Mouse (Mus musculus) limb, embryonic 10.5 days (tissue): ENCODE data around the gene Commd7. TPM values are rescaled to one million over a fixed set of nuclear protein-coding genes. Genes with fewer than 3 reads are reported as not detected.

Experiments
- DNase-seq: peaks from one replicate; pipeline ENCODE4 v3.0.0-alpha.2; 2017; ENCODE audit warnings: low spot score
- H3K27ac ChIP-seq: fragments of 300-500 bp; sonication (generic); 2 replicates; pipeline ENCODE4 v1.5.1; 2016; ENCODE audit warnings: mild to moderate bottlenecking
- H3K27me3 ChIP-seq: fragments of 300-500 bp; sonication (generic); 2 replicates; pipeline ENCODE4 v1.6.1; 2016; ENCODE audit warnings: low read depth, mild to moderate bottlenecking; ENCODE audit not compliant: poor library complexity, severe bottlenecking
- H3K36me3 ChIP-seq: fragments of 300-500 bp; sonication (generic); 2 replicates; pipeline ENCODE4 v1.6.1; 2016; ENCODE audit warnings: mild to moderate bottlenecking, moderate library complexity
- H3K4me1 ChIP-seq: fragments of 300-500 bp; sonication (generic); 2 replicates; pipeline ENCODE4 v1.6.1; 2016
- H3K4me3 ChIP-seq: fragments of 300-500 bp; sonication (generic); 2 replicates; pipeline ENCODE4 v1.5.1; 2016; ENCODE audit warnings: mild to moderate bottlenecking, moderate library complexity
- H3K9me3 ChIP-seq: fragments of 300-500 bp; sonication (generic); replicated peaks from 2 replicates; pipeline ENCODE4 v1.6.1; 2016; ENCODE audit warnings: mild to moderate bottlenecking
- WGBS: fragments of 180-500 bp; shearing (Covaris S2); methylation state at CpG from one replicate; pipeline ENCODE4 v1.1.7; 2016; 5-methylcytosine and 5-hydroxymethylcytosine counted together
- polyA plus RNA-seq: library from polyadenylated mRNA; unstranded; fragments of >200 nt; fragmentation: Nextera tagmentation; extraction: Ambion mirVana; gene quantifications from 2 replicates; pipeline ENCODE4 v1.2.1, GENCODE M21; 2016

The Commd7 gene
- polyA plus RNA-seq, 1 experiment from 2014 or later: 74.4 TPM

GRCm38 (mm10) chr2:153612594-153613281, 19.8 kb downstream of the Commd7 start:
- Histone ChIP-seq H3K27ac (no peak overlapping the region), H3K27me3 (no peaks in the 10 kb centered on the region), H3K4me3 (no peak overlapping the region), H3K4me1 (peaks cover 21% of the 10 kb centered on the region), H3K9me3 (no peaks in the 10 kb centered on the region), H3K36me3 (peaks cover 4% of the 10 kb centered on the region)
- 43% methylated on average over 3 of the region's 3 CpGs for WGBS
- DNase-seq: no peak

DNA sequence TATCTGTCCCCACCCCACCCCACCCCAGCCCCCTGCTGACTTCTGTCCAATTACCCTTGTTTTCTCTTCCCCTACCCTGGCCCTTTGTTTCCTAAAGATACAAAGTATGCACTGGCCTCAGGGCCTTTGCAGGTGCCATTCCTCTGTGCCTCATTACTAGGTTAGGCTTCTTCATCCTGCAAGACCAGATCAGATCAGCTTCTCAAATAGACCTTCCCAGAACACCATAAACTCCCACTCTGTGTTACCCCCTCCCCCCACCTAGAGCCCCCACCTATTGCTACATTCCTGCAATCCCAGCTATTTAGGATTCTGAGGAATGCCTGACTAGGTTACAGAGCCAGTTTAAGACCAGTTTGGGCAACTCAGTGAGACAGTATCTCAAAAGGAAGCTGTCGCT, 20.8 kb downstream of the Commd7 start:
- Histone ChIP-seq H3K27ac (no peak overlapping the region), H3K4me1 (peaks cover 21% of the 10 kb centered on the region)

GRCm38 (mm10) chr2:153611241-153611630, 21.3 kb downstream of the Commd7 start:
- Histone ChIP-seq H3K27ac (peak overlapping the region; percentile 87), H3K27me3 (no peaks in the 10 kb centered on the region), H3K36me3 (no peaks in the 10 kb centered on the region), H3K4me3 (no peak overlapping the region), H3K9me3 (no peaks in the 10 kb centered on the region), H3K4me1 (peaks cover 21% of the 10 kb centered on the region)
- DNase-seq: no peak
- WGBS: 68% methylated on average over 7 of the region's 7 CpGs

More for the DNA sequence above, 20.8 kb downstream of the Commd7 start:
- no peak overlapping the region for H3K4me3 ChIP-seq
- no peaks in the 10 kb centered on the region for H3K36me3 ChIP-seq
- H3K27me3 ChIP-seq: no peaks in the 10 kb centered on the region
- DNase-seq: no peak
- H3K9me3 ChIP-seq: no peaks in the 10 kb centered on the region
- WGBS: 89% methylated on average over 1 of the region's 1 CpGs

DNA sequence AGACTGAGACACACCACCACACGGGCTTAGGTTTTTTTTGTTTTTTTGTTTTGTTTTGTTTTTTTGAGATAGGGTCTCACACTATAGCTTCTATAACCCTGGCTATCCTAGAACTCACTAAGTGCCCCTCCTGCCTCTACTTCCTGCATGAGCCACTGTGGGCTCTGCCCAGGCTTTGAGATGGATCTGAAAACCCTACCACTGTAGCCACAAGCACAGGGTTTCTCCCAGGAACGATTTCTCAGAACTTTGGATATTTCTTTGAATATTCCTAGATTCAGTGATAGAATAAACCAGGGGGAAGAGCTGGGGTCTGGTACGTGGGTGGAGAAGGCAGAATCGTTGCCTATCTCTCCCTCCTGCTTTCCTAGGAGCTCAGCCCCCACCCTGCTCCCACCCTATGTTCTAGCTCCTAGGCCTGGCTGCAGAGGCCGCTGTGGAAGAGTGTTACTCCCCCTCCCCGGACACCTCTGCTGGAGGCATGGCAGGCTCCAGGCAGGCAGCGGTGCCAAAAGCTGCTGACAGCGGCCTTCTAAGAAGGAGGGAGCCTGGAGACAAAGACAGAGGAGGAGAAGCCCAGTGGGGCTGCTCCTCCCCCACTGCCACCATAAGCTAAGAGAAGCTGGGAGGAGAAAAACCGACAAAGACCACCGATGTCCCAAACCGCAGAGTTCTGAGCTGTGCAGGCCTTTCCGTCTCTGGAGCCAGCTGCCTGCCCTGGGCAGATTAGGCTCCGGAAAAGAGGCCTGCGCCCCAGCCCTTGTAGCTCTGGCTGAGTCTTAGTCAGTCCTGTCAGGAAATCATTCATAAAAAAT, 21.9 kb downstream of the Commd7 start:
- Histone ChIP-seq H3K27me3 (no peaks in the 10 kb centered on the region), H3K4me1 (peaks cover 21% of the 10 kb centered on the region), H3K4me3 (0 out of 2 replicates have a peak overlapping the region, but pooled peaks have one; percentile 8), H3K36me3 (no peaks in the 10 kb centered on the region), H3K27ac (peak overlapping the region; percentile 87), H3K9me3 (no peaks in the 10 kb centered on the region)
- DNase-seq: peak; percentile 62
- 27% methylated on average over 14 of the region's 14 CpGs for WGBS

- Histone ChIP-seq H3K27me3 (no peaks in the 10 kb centered on the region), H3K27ac (peak overlapping the region; percentile 87), H3K9me3 (no peaks in the 10 kb centered on the region), H3K4me1 (peaks cover 21% of the 10 kb centered on the region), H3K4me3 (0 out of 2 replicates have a peak overlapping the region, but pooled peaks have one; percentile 15), H3K36me3 (no peaks in the 10 kb centered on the region)
- WGBS: 9% methylated on average over 9 of the region's 9 CpGs
- DNase-seq: peak; percentile 90
Measured at GRCm38 (mm10) chr2:153609548-153609947, 23.0 kb downstream of the Commd7 start.

- Histone ChIP-seq H3K4me1 (peaks cover 21% of the 10 kb centered on the region), H3K36me3 (no peaks in the 10 kb centered on the region), H3K27ac (peak overlapping the region; percentile 87; the same call in 1 of the 2 replicates), H3K27me3 (no peaks in the 10 kb centered on the region), H3K4me3 (no peak overlapping the region), H3K9me3 (no peaks in the 10 kb centered on the region)
- WGBS: 83% methylated on average over 8 of the region's 8 CpGs
- DNase-seq: no peak
Measured at GRCm38 (mm10) chr2:153609058-153609457, 23.5 kb downstream of the Commd7 start.

GRCm38 (mm10) chr2:153607870-153608515, 24.6 kb downstream of the Commd7 start:
- no peaks in the 10 kb centered on the region for H3K9me3 ChIP-seq
- peaks cover 21% of the 10 kb centered on the region for H3K4me1 ChIP-seq
- 87% methylated on average over 13 of the region's 13 CpGs for WGBS
- H3K27ac ChIP-seq: no peak overlapping the region
- no peaks in the 10 kb centered on the region for H3K27me3 ChIP-seq
- no peaks in the 10 kb centered on the region for H3K36me3 ChIP-seq
- no peak for DNase-seq
- no peak overlapping the region for H3K4me3 ChIP-seq

GRCm38 (mm10) chr2:153606421-153606820, 26.2 kb downstream of the Commd7 start:
- Histone ChIP-seq H3K27me3 (no peaks in the 10 kb centered on the region), H3K4me3 (no peak overlapping the region), H3K4me1 (peaks cover 21% of the 10 kb centered on the region), H3K9me3 (no peaks in the 10 kb centered on the region), H3K36me3 (no peaks in the 10 kb centered on the region), H3K27ac (no peak overlapping the region)
- 75% methylated on average over 3 of the region's 3 CpGs for WGBS
- no peak for DNase-seq

DNA sequence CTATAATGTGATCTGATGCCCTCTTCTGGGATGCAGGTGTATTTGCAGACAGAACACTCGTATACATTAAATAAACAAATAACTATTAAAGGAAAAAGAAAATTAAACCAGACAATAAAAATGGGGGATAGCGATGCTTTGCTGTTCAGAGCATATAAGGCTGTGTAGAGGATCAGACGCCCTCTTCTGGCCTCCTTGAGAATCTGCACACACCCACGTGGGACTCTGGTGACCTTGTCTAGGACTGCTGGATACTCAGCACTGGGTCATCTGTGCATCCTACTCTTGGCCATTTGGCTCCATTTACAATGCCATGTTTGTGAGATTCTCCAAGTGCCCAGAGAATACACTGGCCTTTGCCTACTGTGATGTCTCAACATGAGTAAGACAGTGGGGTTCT, 28.9 kb downstream of the Commd7 start:
- Histone ChIP-seq H3K27ac (no peak overlapping the region), H3K4me3 (no peak overlapping the region), H3K9me3 (no peaks in the 10 kb centered on the region), H3K27me3 (no peaks in the 10 kb centered on the region), H3K36me3 (no peaks in the 10 kb centered on the region), H3K4me1 (peaks cover 11% of the 10 kb centered on the region)
- 29% methylated on average over 4 of the region's 4 CpGs for WGBS
- no peak for DNase-seq

DNA sequence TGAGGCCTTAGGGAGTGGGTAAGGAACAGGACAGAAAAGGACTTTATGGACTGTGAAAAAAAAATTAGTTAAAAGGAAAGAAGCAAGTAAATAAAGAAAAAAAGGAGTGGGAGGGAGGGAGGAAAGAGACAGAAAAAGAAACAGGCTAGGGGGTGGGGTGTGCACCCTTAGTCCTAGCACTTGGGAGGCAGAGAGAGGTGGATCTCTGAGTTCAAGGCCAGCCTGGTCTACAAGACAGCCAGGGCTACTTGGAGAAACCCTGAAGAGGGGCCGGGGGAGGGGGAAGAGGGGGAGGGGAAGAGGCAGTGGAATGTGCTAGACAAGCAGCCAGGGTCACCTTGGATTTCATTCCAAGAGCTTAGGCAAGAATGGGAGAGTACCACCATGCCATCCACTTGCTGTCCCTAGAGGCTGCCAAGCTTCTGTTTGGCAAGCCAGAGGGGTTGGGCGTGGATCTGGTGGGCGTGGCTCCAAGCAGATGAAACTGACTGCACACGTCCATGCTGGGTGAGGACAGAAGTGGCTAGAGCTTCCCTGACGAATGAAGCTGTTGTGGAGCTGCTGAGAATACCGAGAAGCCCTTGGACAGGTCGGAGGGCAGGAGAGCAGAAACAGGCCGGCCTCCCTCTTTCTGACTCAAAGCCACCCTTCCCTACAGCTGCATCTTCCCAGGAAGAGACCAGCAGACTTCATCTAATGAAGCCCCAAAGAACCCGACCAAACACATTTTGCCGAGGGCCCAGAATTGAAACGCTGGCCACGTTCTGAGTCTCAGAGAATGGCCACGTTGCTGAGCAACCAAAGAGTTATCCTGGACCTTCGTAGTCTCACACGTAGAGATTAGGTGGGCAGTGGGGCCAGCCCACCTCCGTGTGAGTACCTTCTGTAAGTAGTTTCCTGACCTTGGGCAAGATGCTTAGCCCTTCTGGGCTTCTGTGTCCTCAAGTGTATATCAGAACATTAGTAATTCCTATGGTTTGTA, 31.6 kb downstream of the Commd7 start:
- Histone ChIP-seq H3K4me3 (no peak overlapping the region), H3K4me1 (peaks cover 14% of the 10 kb centered on the region), H3K36me3 (no peaks in the 10 kb centered on the region), H3K27ac (no peak overlapping the region), H3K9me3 (no peaks in the 10 kb centered on the region), H3K27me3 (no peaks in the 10 kb centered on the region)
- WGBS: 64% methylated on average over 16 of the region's 16 CpGs
- DNase-seq: no peak

GRCm38 (mm10) chr2:153600021-153600666, 32.4 kb downstream of the Commd7 start:
- peak; percentile 45 for DNase-seq
- no peaks in the 10 kb centered on the region for H3K27me3 ChIP-seq
- H3K27ac ChIP-seq: peak overlapping the region; percentile 39; the same call in 1 of the 2 replicates
- H3K9me3 ChIP-seq: no peaks in the 10 kb centered on the region
- no peaks in the 10 kb centered on the region for H3K36me3 ChIP-seq
- 66% methylated on average over 6 of the region's 6 CpGs for WGBS
- no peak overlapping the region for H3K4me3 ChIP-seq
- H3K4me1 ChIP-seq: peaks cover 14% of the 10 kb centered on the region

DNA sequence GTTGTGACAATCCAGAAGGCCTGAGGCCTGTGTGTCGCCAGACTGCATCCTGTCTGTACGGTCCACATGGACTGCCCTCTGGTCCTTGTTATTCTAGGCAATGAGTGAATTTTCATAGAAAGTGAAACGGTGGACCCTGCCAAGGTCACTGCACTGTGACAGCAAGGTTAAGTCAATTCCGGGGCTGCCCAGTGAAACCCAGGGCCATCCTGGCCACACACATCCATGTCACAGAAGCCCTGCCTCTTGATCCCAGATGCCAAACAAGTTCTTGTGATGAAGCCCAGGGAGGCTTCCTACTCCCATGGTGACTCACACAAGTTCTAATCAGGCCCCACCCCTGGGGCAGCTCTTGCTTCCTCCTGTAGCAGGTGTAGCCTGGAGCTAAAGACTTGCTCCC, 35.0 kb downstream of the Commd7 start:
- Histone ChIP-seq H3K27me3 (no peaks in the 10 kb centered on the region), H3K4me1 (peaks cover 21% of the 10 kb centered on the region), H3K9me3 (no peaks in the 10 kb centered on the region), H3K27ac (no peak overlapping the region; the same call in 1 of the 2 replicates), H3K4me3 (no peak overlapping the region), H3K36me3 (no peaks in the 10 kb centered on the region)
- 91% methylated on average over 4 of the region's 4 CpGs for WGBS
- no peak for DNase-seq
